Mouse (Mus musculus) stomach, postnatal 0 days (tissue): Measurements from ENCODE around the gene Prdm1.

Source experiments
- CTCF ChIP-seq: IDR thresholded peaks from 2 replicates; pipeline ENCODE4 v1.5.1; 2016; ENCODE audit warnings: antibody characterized with exemption, low read depth, mild to moderate bottlenecking, moderate library complexity
- EP300 ChIP-seq: optimal IDR thresholded peaks from 2 replicates; pipeline ENCODE3; 2016; ENCODE audit warnings: antibody characterized with exemption

DNA sequence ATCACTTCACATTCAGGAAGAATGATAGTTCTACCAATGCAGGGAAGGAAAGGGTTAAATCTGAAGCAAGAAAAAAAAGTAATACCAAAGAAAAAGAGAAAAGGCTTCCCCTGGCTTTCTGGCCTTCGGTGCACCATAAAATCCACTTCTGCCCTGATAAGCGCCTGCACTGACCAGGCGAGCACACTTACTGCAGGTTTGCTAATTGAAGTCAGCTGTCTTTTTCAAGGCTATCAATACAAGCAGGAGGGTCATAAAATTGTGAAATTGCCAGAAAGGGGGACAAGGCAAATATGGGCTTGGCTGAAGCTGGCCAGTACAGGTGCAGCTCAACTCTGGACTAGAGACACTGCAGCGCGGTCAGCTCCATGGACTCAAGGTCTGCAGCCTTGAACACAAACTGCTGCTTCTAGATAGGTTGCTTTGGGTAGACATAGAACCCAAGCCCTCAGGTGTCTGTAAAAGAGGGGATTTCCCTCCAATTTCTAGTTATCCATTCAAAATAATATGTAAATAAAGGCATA is 37.3 kb downstream of the Prdm1 start:
- no peak for TF ChIP-seq CTCF
- TF ChIP-seq EP300, result no peak
